Mouse (Mus musculus): ENCODE results near the gene Eno1. TPM values are rescaled to one million over a fixed set of nuclear protein-coding genes. Genes with fewer than 3 reads are reported as not detected.

The Eno1 gene
- polyA plus RNA-seq, 1 experiment from 2014 or later = 1,728 TPM

DNA sequence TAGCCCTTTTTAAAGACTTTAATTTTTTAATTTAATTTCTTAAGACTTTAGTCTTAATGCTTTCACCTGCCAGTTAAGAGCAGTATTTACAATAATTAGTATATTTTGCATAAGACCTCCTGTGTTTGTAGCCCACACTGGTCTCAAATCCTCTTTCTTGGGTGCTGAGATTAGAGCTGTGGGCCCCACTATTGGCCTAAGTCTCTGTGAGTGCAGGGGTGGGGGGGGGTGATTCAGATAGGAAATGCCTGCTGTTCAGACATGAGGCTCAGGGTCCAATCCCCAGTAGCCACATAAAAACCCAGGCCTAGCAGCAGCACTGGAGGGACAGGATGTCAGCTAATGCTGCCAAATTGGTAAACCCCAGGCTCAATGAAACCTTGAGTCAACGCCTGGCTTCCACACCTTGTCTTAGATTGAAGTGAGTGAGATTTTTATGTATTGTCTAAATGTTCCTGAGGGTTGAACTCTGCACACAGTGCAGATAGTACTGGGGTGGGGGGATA lies 3.9 kb downstream of the Eno1 start:
- no peak overlapping the region; the same call in 1 of the 2 replicates for H3K4me2 ChIP-seq (replicated peaks; ENCODE audit: low read depth, low read length)
- 70% methylated on average over 1 of the region's 1 CpGs for WGBS
- H3K9me3 ChIP-seq (ENCODE audit: control insufficient read depth, low read length) = no peaks in the 10 kb centered on the region
- ATAC-seq (ENCODE audit: low FRiP score, low TSS enrichment) = no peak
- peaks cover 56% of the 10 kb centered on the region for H3K36me3 ChIP-seq (ENCODE audit: control insufficient read depth, insufficient read depth, low read length)
- H3K27ac ChIP-seq (ENCODE audit: low read depth, low read length) = no peak overlapping the region
- no peak overlapping the region for H3K4me3 ChIP-seq (ENCODE audit: low read length)
- H3K27me3 ChIP-seq (ENCODE audit: control insufficient read depth, insufficient read depth, low read length) = no peaks in the 10 kb centered on the region
- H3K4me1 ChIP-seq (ENCODE audit: control insufficient read depth, insufficient read depth, low read length) = peaks cover 24% of the 10 kb centered on the region
- H3K9ac ChIP-seq (ENCODE audit: low read depth, low read length) = no peak overlapping the region

DNA sequence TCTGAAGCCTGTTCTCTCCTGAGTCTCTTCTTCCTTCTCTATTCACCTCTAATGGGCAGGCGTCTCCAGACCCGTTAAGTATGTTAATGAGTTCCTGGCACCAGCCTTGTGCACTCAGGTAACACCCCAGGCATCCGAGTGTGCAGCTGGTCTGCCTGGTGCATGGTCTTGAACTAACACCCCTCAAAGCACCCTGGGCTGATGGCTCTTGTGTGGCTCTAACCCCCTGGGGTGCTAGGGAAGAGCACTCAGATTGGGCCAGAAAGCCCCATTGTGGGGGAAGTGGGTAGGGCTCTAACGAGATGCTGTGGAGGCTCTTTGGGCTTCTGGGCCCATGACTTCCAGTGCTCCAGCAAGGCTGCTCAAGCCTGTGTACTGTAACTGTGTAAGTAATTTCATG lies 5.2 kb downstream of the Eno1 start:
- H3K27me3 ChIP-seq (ENCODE audit: control insufficient read depth, insufficient read depth, low read length) = no peaks in the 10 kb centered on the region
- H3K4me3 ChIP-seq (ENCODE audit: low read length) = no peak overlapping the region
- peaks cover 19% of the 10 kb centered on the region for H3K4me1 ChIP-seq (ENCODE audit: control insufficient read depth, insufficient read depth, low read length)
- H3K9ac ChIP-seq (ENCODE audit: low read depth, low read length) = peak overlapping the region; percentile 18; the same call in 1 of the 2 replicates
- no peaks in the 10 kb centered on the region for H3K9me3 ChIP-seq (ENCODE audit: control insufficient read depth, low read length)
- no peak overlapping the region for H3K27ac ChIP-seq (ENCODE audit: low read depth, low read length)
- peaks cover 69% of the 10 kb centered on the region for H3K36me3 ChIP-seq (ENCODE audit: control insufficient read depth, insufficient read depth, low read length)
- H3K4me2 ChIP-seq (replicated peaks; ENCODE audit: low read depth, low read length) = no peak overlapping the region
- ATAC-seq (ENCODE audit: low FRiP score, low TSS enrichment) = no peak
- WGBS = 68% methylated on average over 4 of the region's 4 CpGs

DNA sequence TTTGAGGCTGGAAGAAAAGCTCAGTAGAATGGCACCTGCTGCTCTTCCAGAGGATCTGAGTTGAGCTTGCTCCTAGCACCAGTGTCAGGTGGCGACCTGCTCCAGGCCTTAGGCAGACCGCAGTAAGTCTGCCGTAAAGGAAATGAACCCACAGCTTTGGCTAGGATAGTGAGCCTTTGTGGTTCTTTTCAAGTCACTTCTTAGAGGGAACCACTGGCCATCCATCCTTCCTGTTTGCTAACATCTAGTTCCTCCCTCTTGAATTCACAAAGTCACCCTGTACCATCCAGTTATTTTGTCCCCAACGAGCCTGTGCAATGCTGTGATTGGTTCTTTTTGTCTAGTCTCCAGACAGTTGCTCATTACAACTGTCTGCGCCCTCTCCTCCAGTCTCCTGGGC lies 6.2 kb downstream of the Eno1 start:
- 83% methylated on average over 5 of the region's 5 CpGs for WGBS
- no peak overlapping the region for H3K4me3 ChIP-seq (ENCODE audit: low read length)
- H3K36me3 ChIP-seq (ENCODE audit: control insufficient read depth, insufficient read depth, low read length) = peaks cover 79% of the 10 kb centered on the region
- H3K4me2 ChIP-seq (replicated peaks; ENCODE audit: low read depth, low read length) = no peak overlapping the region
- H3K9ac ChIP-seq (ENCODE audit: low read depth, low read length) = no peak overlapping the region
- H3K4me1 ChIP-seq (ENCODE audit: control insufficient read depth, insufficient read depth, low read length) = peaks cover 19% of the 10 kb centered on the region
- H3K27ac ChIP-seq (ENCODE audit: low read depth, low read length) = no peak overlapping the region
- no peak for ATAC-seq (ENCODE audit: low FRiP score, low TSS enrichment)
- no peaks in the 10 kb centered on the region for H3K9me3 ChIP-seq (ENCODE audit: control insufficient read depth, low read length)
- no peaks in the 10 kb centered on the region for H3K27me3 ChIP-seq (ENCODE audit: control insufficient read depth, insufficient read depth, low read length)

DNA sequence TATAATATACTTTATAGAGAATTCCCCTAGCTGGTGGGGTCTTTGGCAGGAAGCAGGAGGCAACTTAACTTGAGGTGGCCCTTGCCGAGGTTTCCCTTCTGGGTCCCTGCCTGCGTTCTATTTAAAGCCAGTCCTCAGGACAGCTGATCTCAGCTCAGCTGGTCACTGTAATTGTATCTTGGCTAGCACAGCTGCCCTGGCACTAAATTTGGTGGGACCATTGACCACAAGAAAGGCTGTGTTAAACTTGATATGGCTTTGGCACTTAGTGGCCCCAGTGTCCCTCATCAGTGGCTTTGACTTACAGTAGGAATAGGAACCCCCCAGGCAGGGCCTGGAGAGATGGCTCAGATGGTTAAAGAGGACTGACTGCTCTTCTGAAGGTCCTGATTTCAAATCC lies 9.4 kb downstream of the Eno1 start:
- Histone ChIP-seq H3K4me1 (ENCODE audit: control insufficient read depth, insufficient read depth, low read length) (peaks cover 6% of the 10 kb centered on the region; the same call in 1 of the 2 replicates), H3K4me3 (ENCODE audit: low read length) (no peak overlapping the region), H3K9me3 (ENCODE audit: control insufficient read depth, low read length) (no peaks in the 10 kb centered on the region), H3K36me3 (ENCODE audit: control insufficient read depth, insufficient read depth, low read length) (peaks cover 93% of the 10 kb centered on the region), H3K9ac (ENCODE audit: low read depth, low read length) (no peak overlapping the region), H3K27ac (ENCODE audit: low read depth, low read length) (no peak overlapping the region), H3K27me3 (ENCODE audit: control insufficient read depth, insufficient read depth, low read length) (no peaks in the 10 kb centered on the region), H3K4me2 (replicated peaks; ENCODE audit: low read depth, low read length) (no peak overlapping the region)
- 61% methylated on average over 2 of the region's 2 CpGs for WGBS
- no peak for ATAC-seq (ENCODE audit: low FRiP score, low TSS enrichment)

DNA sequence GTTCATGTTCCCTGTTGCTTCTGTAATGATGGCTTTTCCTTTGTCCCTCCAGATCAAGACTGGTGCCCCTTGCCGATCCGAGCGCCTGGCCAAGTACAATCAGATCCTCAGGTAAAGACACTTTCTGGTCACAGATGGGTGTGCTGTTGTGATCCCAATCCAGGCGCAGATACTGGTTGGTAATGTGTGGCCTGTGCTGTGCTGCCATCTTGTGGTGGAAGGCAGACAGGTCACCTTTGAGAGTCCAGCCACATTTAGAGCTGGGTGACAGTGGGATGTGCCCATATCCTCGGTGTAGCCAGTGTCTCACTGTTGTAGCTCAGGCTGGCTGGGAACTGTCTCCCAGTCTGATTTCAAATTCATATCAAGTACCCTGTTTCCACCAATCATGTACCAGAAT lies 11.5 kb downstream of the Eno1 start:
- H3K27me3 ChIP-seq (ENCODE audit: control insufficient read depth, insufficient read depth, low read length) = no peaks in the 10 kb centered on the region
- H3K4me3 ChIP-seq (ENCODE audit: low read length) = no peak overlapping the region
- no peak overlapping the region for H3K4me2 ChIP-seq (replicated peaks; ENCODE audit: low read depth, low read length)
- peak; percentile 34; the same call in 1 of the 2 replicates for ATAC-seq (ENCODE audit: low FRiP score, low TSS enrichment)
- H3K9ac ChIP-seq (ENCODE audit: low read depth, low read length) = no peak overlapping the region
- 55% methylated on average over 5 of the region's 5 CpGs for WGBS
- no peak overlapping the region for H3K27ac ChIP-seq (ENCODE audit: low read depth, low read length)
- H3K9me3 ChIP-seq (ENCODE audit: control insufficient read depth, low read length) = no peaks in the 10 kb centered on the region
- H3K36me3 ChIP-seq (ENCODE audit: control insufficient read depth, insufficient read depth, low read length) = peaks cover 78% of the 10 kb centered on the region
- no peaks in the 10 kb centered on the region for H3K4me1 ChIP-seq (ENCODE audit: control insufficient read depth, insufficient read depth, low read length)

DNA sequence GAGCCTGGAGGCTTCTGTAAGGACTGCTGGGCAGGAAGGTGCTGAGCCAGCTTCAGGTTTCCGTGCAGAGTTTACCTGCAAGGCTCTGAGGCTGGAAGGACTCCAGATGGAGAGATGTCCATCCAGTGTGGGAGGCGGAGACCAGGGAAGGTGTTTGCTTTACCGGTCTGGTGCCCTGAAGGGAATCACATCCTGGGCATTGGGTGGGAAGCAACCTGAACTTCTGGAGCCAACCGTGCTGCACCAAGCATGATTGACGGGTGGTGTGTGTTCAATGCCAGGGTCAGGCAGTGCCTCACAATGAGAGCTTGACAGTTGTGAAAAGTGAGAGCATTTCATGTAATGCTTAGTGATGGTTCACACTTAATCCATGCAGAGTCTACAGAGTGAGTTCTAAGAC lies 12.4 kb downstream of the Eno1 start:
- WGBS = 73% methylated on average over 5 of the region's 5 CpGs
- H3K27ac ChIP-seq (ENCODE audit: low read depth, low read length) = no peak overlapping the region
- H3K9ac ChIP-seq (ENCODE audit: low read depth, low read length) = no peak overlapping the region
- H3K4me2 ChIP-seq (replicated peaks; ENCODE audit: low read depth, low read length) = no peak overlapping the region
- H3K4me1 ChIP-seq (ENCODE audit: control insufficient read depth, insufficient read depth, low read length) = no peaks in the 10 kb centered on the region
- H3K36me3 ChIP-seq (ENCODE audit: control insufficient read depth, insufficient read depth, low read length) = peaks cover 70% of the 10 kb centered on the region
- no peak for ATAC-seq (ENCODE audit: low FRiP score, low TSS enrichment)
- H3K9me3 ChIP-seq (ENCODE audit: control insufficient read depth, low read length) = no peaks in the 10 kb centered on the region
- H3K4me3 ChIP-seq (ENCODE audit: low read length) = no peak overlapping the region
- H3K27me3 ChIP-seq (ENCODE audit: control insufficient read depth, insufficient read depth, low read length) = no peaks in the 10 kb centered on the region

DNA sequence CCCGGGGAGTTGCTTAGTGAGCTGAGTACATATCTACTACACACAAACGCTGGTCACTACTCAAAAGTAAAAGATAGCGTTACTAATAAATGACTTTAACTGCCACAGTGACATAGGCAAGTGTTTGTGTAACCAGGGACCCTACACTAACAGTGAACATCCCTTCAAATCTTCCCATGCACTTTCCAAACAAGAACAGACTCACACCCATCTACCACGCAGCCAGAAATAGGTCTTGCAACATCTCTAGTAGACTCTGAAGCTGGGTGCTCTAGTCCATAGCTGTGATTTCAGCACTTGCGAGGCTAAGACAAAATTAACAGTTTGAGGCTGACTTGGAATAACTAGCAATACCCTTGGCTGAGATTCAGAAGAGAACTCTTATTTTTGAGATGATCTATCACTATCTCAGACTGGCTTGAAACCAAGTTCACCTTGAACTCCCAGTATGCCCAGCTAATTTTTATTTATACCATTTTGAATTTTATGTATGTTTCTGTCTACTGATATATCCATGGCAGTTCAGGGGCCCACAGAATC lies 13.3 kb downstream of the Eno1 start:
- no peaks in the 10 kb centered on the region for H3K9me3 ChIP-seq (ENCODE audit: control insufficient read depth, low read length)
- no peaks in the 10 kb centered on the region for H3K27me3 ChIP-seq (ENCODE audit: control insufficient read depth, insufficient read depth, low read length)
- peaks cover 61% of the 10 kb centered on the region for H3K36me3 ChIP-seq (ENCODE audit: control insufficient read depth, insufficient read depth, low read length)
- WGBS = 78% methylated on average over 5 of the region's 5 CpGs
- H3K4me2 ChIP-seq (replicated peaks; ENCODE audit: low read depth, low read length) = no peak overlapping the region
- no peak overlapping the region for H3K4me3 ChIP-seq (ENCODE audit: low read length)
- H3K9ac ChIP-seq (ENCODE audit: low read depth, low read length) = no peak overlapping the region
- no peaks in the 10 kb centered on the region for H3K4me1 ChIP-seq (ENCODE audit: control insufficient read depth, insufficient read depth, low read length)
- no peak for ATAC-seq (ENCODE audit: low FRiP score, low TSS enrichment)
- H3K27ac ChIP-seq (ENCODE audit: low read depth, low read length) = no peak overlapping the region

DNA sequence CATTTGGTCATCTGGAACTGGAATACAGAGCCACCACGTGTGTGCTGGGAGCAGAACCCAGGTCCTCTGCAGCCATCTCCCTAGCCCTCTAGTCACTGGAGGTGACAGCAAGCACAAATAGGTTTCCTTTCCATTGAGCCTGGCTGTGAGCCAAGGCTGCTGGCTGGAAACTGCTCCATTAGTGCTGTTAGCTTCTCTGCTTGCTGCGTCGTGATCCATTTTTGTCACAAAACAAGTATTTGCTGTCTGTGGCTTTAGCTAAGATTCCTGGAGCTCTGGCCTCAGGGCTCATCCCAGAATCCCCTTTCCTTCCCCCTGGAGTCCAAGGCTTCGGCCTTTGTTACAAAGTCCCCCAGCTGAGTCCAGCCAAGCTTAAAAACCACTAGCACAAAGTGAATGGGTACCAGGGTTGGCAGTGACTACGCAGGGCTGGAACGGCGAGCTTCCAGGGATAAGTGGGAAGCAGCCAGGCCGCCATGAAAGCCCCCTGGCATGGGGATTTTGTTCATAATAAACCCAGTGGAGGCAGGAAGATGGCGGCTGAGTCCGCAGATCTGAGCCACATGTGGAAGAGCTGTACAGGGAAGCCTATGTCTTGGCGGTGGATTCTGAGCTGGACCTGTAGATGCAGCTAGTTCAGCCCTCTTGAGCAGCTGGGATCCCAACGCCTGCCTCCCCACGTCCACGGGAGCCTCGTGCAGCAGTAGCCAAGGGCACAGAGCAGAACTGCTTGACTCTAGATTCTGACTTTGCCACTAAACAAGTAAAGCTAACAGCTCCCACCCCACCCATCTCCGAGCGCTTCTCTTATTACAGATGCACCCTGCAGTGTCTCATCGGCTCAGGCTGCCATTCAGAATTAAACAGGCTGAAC lies 14.3 kb downstream of the Eno1 start:
- Histone ChIP-seq H3K9ac (ENCODE audit: low read depth, low read length) (no peak overlapping the region), H3K27me3 (ENCODE audit: control insufficient read depth, insufficient read depth, low read length) (no peaks in the 10 kb centered on the region), H3K4me2 (replicated peaks; ENCODE audit: low read depth, low read length) (no peak overlapping the region), H3K4me3 (ENCODE audit: low read length) (no peak overlapping the region), H3K27ac (ENCODE audit: low read depth, low read length) (no peak overlapping the region; the same call in 1 of the 2 replicates), H3K4me1 (ENCODE audit: control insufficient read depth, insufficient read depth, low read length) (no peaks in the 10 kb centered on the region), H3K36me3 (ENCODE audit: control insufficient read depth, insufficient read depth, low read length) (peaks cover 52% of the 10 kb centered on the region), H3K9me3 (ENCODE audit: control insufficient read depth, low read length) (no peaks in the 10 kb centered on the region)
- ATAC-seq (ENCODE audit: low FRiP score, low TSS enrichment) = no peak
- WGBS = 64% methylated on average over 18 of the region's 18 CpGs

DNA sequence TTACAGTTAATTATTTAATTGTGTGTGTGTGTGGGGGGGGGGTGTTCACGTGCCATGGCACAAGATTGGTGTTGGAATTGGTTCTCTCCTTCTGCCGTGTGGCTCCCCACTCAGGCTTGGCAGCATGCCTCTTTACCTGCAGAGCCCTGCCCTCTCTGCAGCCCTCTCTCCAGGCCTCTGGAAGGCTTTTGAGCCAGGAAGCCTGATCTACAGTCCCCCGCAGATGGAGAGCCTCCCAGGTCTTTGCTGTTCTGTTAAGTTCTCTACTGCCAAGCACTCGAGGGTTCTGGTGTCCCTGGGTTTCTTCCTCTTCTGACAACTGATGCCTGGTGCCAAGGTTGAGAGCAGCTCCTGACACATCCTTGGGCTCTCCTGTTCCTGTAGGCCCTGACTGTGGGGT lies 17.9 kb downstream of the Eno1 start:
- Histone ChIP-seq H3K4me3 (ENCODE audit: low read length) (no peak overlapping the region), H3K27ac (ENCODE audit: low read depth, low read length) (no peak overlapping the region), H3K9me3 (ENCODE audit: control insufficient read depth, low read length) (no peaks in the 10 kb centered on the region), H3K9ac (ENCODE audit: low read depth, low read length) (no peak overlapping the region), H3K27me3 (ENCODE audit: control insufficient read depth, insufficient read depth, low read length) (no peaks in the 10 kb centered on the region), H3K4me1 (ENCODE audit: control insufficient read depth, insufficient read depth, low read length) (peaks cover 11% of the 10 kb centered on the region), H3K4me2 (replicated peaks; ENCODE audit: low read depth, low read length) (no peak overlapping the region), H3K36me3 (ENCODE audit: control insufficient read depth, insufficient read depth, low read length) (peaks cover 17% of the 10 kb centered on the region)
- 70% methylated on average over 4 of the region's 4 CpGs for WGBS
- no peak for ATAC-seq (ENCODE audit: low FRiP score, low TSS enrichment)

All from kidney, embryonic 14.5 days (tissue).